Mouse (Mus musculus) limb, embryonic 11.5 days (tissue): ENCODE results near the gene H2al3. TPM values are rescaled to one million over a fixed set of nuclear protein-coding genes. Genes with fewer than 3 reads are reported as not detected.

Experiments used
- ATAC-seq: fragments of 200-750 bp; cut with Nextera tagmentation; 2 replicates; pipeline ENCODE4 v1.8.0; 2017; ENCODE audit warnings: low read depth; ENCODE audit not compliant: insufficient number of reproducible peaks, low FRiP score, low TSS enrichment
- DNase-seq: peaks from one replicate; pipeline ENCODE4 v3.0.0-alpha.2; 2015; ENCODE audit warnings: low spot score
- H3K27ac ChIP-seq: fragments of 300-500 bp; sonication (generic); replicated peaks from 2 replicates; pipeline ENCODE4 v1.5.1; 2014; ENCODE audit warnings: low read depth, mild to moderate bottlenecking, low read length
- H3K27me3 ChIP-seq: fragments of 300-500 bp; sonication (generic); 2 replicates; pipeline ENCODE4 v1.6.1; 2014; ENCODE audit warnings: mild to moderate bottlenecking, low read length, mixed read lengths; ENCODE audit not compliant: control insufficient read depth, insufficient read depth
- H3K36me3 ChIP-seq: fragments of 300-500 bp; sonication (generic); 2 replicates; pipeline ENCODE4 v1.6.1; 2014; ENCODE audit warnings: mild to moderate bottlenecking, low read length, moderate library complexity, mixed read lengths; ENCODE audit not compliant: control insufficient read depth, insufficient read depth
- H3K4me1 ChIP-seq: fragments of 300-500 bp; sonication (generic); 2 replicates; pipeline ENCODE4 v1.6.1; 2014; ENCODE audit warnings: low read length, mixed read lengths; ENCODE audit not compliant: control insufficient read depth, insufficient read depth
- H3K4me2 ChIP-seq: fragments of 300-500 bp; sonication (generic); 2 replicates; pipeline ENCODE4 v1.6.1; 2014; ENCODE audit warnings: low read depth, mild to moderate bottlenecking, moderate library complexity; ENCODE audit not compliant: severe bottlenecking
- H3K4me3 ChIP-seq: fragments of 300-500 bp; sonication (generic); 2 replicates; pipeline ENCODE4 v1.5.1; 2014; ENCODE audit warnings: low read depth, low read length
- H3K9ac ChIP-seq: fragments of 300-500 bp; sonication (generic); 2 replicates; pipeline ENCODE4 v1.6.1; 2014; ENCODE audit warnings: mild to moderate bottlenecking, low read length
- H3K9me3 ChIP-seq: fragments of 300-500 bp; sonication (generic); 2 replicates; pipeline ENCODE4 v1.6.1; 2016; ENCODE audit warnings: low read length; ENCODE audit not compliant: control insufficient read depth
- WGBS: fragments of 180-500 bp; shearing (Covaris S2); extraction: QIAGEN DNeasy Blood & Tissue Kit; methylation state at CpG from one replicate; pipeline ENCODE4 v1.1.7; 2014; 5-methylcytosine and 5-hydroxymethylcytosine counted together
- polyA plus RNA-seq: library from polyadenylated mRNA; unstranded; fragments of >200 nt; fragmentation: Nextera tagmentation; extraction: Ambion mirVana; gene quantifications from 2 replicates; pipeline ENCODE4 v1.2.1, GENCODE M21; 2014

The H2al3 gene
- not detected in 2 replicates for polyA plus RNA-seq

- H3K9ac ChIP-seq, result no peak within 1 kb of the TSS
- H3K4me1 ChIP-seq, result no peaks in the 10 kb centered on the region
- H3K27me3 ChIP-seq, result no peaks in the 10 kb centered on the region
- DNase-seq (no peak), ATAC-seq (no peak)
- H3K4me3 ChIP-seq, result no peak within 1 kb of the TSS
- no peak within 1 kb of the TSS for H3K27ac ChIP-seq
- WGBS, result 69% methylated on average over 1 of the region's 1 CpGs
- no peaks in the 10 kb centered on the region for H3K9me3 ChIP-seq
- no peaks in the 10 kb centered on the region for H3K36me3 ChIP-seq
- H3K4me2 ChIP-seq, result no peak within 1 kb of the TSS
Measured at GRCm38 (mm10) chrX:9849403-9849802, at the start of gene H2al3. Gene H2al3 (plus strand): TSS chrX:9849703.

- no peaks in the 10 kb centered on the region for H3K9me3 ChIP-seq
- no peak overlapping the region for H3K4me2 ChIP-seq
- WGBS, result 81% methylated on average over 1 of the region's 1 CpGs
- H3K27ac ChIP-seq, result no peak overlapping the region
- H3K4me1 ChIP-seq, result no peaks in the 10 kb centered on the region
- no peak overlapping the region for H3K4me3 ChIP-seq
- DNase-seq, result no peak
- no peak overlapping the region for H3K9ac ChIP-seq
- no peaks in the 10 kb centered on the region for H3K27me3 ChIP-seq
- no peak for ATAC-seq
- H3K36me3 ChIP-seq, result no peaks in the 10 kb centered on the region
Measured at GRCm38 (mm10) chrX:9810101-9810500, 39.4 kb upstream of the H2al3 start.

- H3K9ac ChIP-seq, result no peak overlapping the region
- no peaks in the 10 kb centered on the region for H3K9me3 ChIP-seq
- no peaks in the 10 kb centered on the region for H3K27me3 ChIP-seq
- no peak overlapping the region for H3K27ac ChIP-seq
- H3K4me3 ChIP-seq, result no peak overlapping the region
- no peaks in the 10 kb centered on the region for H3K4me1 ChIP-seq
- no peaks in the 10 kb centered on the region for H3K36me3 ChIP-seq
- no peak overlapping the region for H3K4me2 ChIP-seq
- DNase-seq, result no peak
- no peak for ATAC-seq
Measured at GRCm38 (mm10) chrX:9812469-9812868, 37.0 kb upstream of the H2al3 start.

- no peak overlapping the region for H3K9ac ChIP-seq
- DNase-seq (no peak), ATAC-seq (no peak)
- no peak overlapping the region for H3K27ac ChIP-seq
- no peak overlapping the region for H3K4me3 ChIP-seq
- 68% methylated on average over 2 of the region's 2 CpGs for WGBS
- no peaks in the 10 kb centered on the region for H3K4me1 ChIP-seq
- H3K36me3 ChIP-seq, result no peaks in the 10 kb centered on the region
- H3K4me2 ChIP-seq, result no peak overlapping the region
- no peaks in the 10 kb centered on the region for H3K27me3 ChIP-seq
- H3K9me3 ChIP-seq, result no peaks in the 10 kb centered on the region
Measured at GRCm38 (mm10) chrX:9834779-9835178, 14.7 kb upstream of the H2al3 start.

- no peak within 1 kb of the TSS for H3K4me3 ChIP-seq
- H3K27ac ChIP-seq, result no peak within 1 kb of the TSS
- DNase-seq (no peak), ATAC-seq (no peak)
- no peaks in the 10 kb centered on the region for H3K27me3 ChIP-seq
- 74% methylated on average over 3 of the region's 3 CpGs for WGBS
- no peaks in the 10 kb centered on the region for H3K4me1 ChIP-seq
- H3K9ac ChIP-seq, result no peak within 1 kb of the TSS
- no peaks in the 10 kb centered on the region for H3K9me3 ChIP-seq
- H3K36me3 ChIP-seq, result no peaks in the 10 kb centered on the region
- no peak within 1 kb of the TSS for H3K4me2 ChIP-seq
Measured at GRCm38 (mm10) chrX:9846628-9847027, 2.9 kb upstream of the H2al3 start, which contains the start of gene Hypm. Gene Hypm (plus strand): TSS chrX:9846928.

- no peak for DNase-seq
- Histone ChIP-seq H3K9me3 (no peaks in the 10 kb centered on the region), H3K36me3 (no peaks in the 10 kb centered on the region), H3K27me3 (no peaks in the 10 kb centered on the region), H3K4me1 (no peaks in the 10 kb centered on the region), H3K9ac (no peak overlapping the region), H3K4me2 (no peak overlapping the region), H3K4me3 (no peak overlapping the region), H3K27ac (no peak overlapping the region)
- ATAC-seq, result no peak
- WGBS, result 87% methylated on average over 2 of the region's 2 CpGs
Measured at GRCm38 (mm10) chrX:9861859-9862258, 12.4 kb downstream of the H2al3 start.

GRCm38 (mm10) chrX:9875519-9875918, 26.0 kb downstream of the H2al3 start:
- H3K9me3 ChIP-seq, result no peaks in the 10 kb centered on the region
- no peak overlapping the region for H3K4me3 ChIP-seq
- no peaks in the 10 kb centered on the region for H3K4me1 ChIP-seq
- no peaks in the 10 kb centered on the region for H3K36me3 ChIP-seq
- H3K9ac ChIP-seq, result no peak overlapping the region
- DNase-seq, result no peak
- H3K27me3 ChIP-seq, result no peaks in the 10 kb centered on the region
- no peak overlapping the region for H3K4me2 ChIP-seq
- 88% methylated on average over 2 of the region's 2 CpGs for WGBS
- no peak for ATAC-seq
- H3K27ac ChIP-seq, result no peak overlapping the region

GRCm38 (mm10) chrX:9885322-9885721, 35.8 kb downstream of the H2al3 start, which contains the start of gene Sytl5:
Gene Sytl5 (plus strand): TSS chrX:9885622.
- Histone ChIP-seq H3K4me1 (no peaks in the 10 kb centered on the region), H3K9me3 (no peaks in the 10 kb centered on the region), H3K9ac (no peak within 1 kb of the TSS), H3K4me2 (no peak within 1 kb of the TSS), H3K36me3 (no peaks in the 10 kb centered on the region), H3K27me3 (no peaks in the 10 kb centered on the region), H3K27ac (no peak within 1 kb of the TSS), H3K4me3 (no peak within 1 kb of the TSS)
- 66% methylated on average over 2 of the region's 2 CpGs for WGBS
- no peak for DNase-seq
- no peak for ATAC-seq
